Mouse (Mus musculus) right cerebral cortex, postnatal 14 days (tissue): Measurements from ENCODE around the gene Kat2b.
"Not testable (repeated sequence)": the region's sequence is repeated elsewhere in the genome, so short reads cannot be mapped to it uniquely, and the experiment has no call there.

ENCODE experiments used
- DNase-seq: peaks from one replicate; pipeline ENCODE4 v3.0.0; 2022

Kat2b gene

GRCm38 (mm10) chr17:53566161-53566918 is at the start of gene Kat2b:
Gene Kat2b (plus strand): TSS chr17:53566861.
- no peak for DNase-seq

DNA sequence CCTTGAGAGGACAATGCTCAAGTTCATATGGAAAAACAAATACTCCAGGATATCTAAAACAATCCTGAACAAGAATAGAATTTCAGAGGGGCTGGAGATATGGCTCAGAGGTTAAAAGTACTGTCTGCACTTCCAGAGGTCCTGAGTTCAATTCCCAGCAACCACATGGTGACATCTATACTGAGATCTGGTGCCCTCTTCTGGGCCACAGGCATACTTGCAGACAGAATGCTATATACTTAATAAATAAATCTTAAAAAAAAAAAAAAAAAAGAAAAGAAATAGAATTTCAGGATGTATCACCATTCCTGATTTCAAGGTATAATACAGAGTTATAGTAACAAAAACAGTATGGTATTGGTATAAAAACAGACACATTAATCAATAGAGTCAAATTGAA is 47.3 kb upstream of the Kat2b start:
- DNase-seq = no peak

DNA sequence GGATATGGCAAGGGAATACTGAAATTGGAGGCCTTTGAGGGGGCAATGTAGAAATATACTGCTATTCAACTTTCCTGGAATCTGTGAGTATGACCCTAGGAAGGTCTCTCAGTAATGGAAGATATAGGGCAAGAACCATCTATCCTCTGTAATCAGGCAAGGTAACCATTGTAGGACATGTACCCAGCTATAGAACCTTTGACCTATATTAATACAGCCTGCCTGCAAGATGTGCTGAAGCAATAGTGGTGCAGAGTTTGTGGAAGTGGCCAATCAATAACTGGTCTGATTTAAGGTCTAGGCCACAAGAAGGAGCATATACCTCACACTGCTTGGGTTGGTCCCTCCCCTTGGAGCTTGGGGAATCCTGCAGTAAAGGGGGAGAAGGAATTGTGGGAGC is 46.2 kb upstream of the Kat2b start:
- DNase-seq = no peak

GRCm38 (mm10) chr17:53528034-53528433 is 38.6 kb upstream of the Kat2b start:
- DNase-seq = no peak

GRCm38 (mm10) chr17:53531160-53531559 is 35.5 kb upstream of the Kat2b start:
- no peak for DNase-seq

DNA sequence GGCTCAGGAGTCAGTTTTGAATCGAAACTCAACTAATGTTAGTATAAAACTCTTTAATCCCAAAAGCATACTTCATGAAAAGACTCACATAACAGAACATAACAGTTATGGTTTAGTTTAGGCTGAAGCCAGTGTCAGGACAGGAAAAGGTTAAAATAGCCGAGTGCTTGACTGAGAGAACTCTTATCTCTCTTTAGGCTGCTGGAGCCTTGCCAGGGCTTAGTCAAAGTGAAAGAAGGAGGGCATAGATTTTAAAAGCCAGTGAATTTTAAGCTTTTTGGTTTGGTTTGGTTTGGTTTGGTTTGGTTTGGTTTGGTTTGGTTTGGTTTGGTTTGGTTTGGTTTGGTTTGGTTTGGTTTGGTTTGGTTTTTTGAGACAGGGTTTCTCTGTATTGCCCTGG is 34.2 kb upstream of the Kat2b start:
- no peak for DNase-seq

DNA sequence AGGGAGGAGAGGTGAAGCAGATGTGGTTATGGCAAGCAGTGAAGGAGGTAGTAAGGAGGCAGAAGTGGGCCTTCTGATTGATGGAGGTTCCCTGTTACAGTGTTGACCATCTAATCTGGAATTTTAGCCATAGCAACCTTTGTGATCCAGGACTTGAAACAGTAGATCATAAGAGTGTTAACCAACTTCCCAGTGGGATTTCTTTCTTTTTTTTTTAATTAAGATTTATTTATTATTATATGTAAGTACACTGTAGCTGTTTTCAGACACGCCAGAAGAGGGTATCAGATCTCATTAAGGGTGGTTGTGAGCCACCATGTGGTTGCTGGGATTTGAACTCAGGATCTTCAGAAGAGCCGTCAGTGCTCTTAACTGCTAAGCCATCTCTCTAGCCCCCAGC is 27.3 kb upstream of the Kat2b start, which contains the start of gene Pp2d1:
Pp2d1 (minus strand) TSS at position 101 of the 400 bp plus-strand sequence.
- not testable (repeated sequence) for DNase-seq

GRCm38 (mm10) chr17:53542536-53542935 is 24.1 kb upstream of the Kat2b start:
- no peak for DNase-seq

DNA sequence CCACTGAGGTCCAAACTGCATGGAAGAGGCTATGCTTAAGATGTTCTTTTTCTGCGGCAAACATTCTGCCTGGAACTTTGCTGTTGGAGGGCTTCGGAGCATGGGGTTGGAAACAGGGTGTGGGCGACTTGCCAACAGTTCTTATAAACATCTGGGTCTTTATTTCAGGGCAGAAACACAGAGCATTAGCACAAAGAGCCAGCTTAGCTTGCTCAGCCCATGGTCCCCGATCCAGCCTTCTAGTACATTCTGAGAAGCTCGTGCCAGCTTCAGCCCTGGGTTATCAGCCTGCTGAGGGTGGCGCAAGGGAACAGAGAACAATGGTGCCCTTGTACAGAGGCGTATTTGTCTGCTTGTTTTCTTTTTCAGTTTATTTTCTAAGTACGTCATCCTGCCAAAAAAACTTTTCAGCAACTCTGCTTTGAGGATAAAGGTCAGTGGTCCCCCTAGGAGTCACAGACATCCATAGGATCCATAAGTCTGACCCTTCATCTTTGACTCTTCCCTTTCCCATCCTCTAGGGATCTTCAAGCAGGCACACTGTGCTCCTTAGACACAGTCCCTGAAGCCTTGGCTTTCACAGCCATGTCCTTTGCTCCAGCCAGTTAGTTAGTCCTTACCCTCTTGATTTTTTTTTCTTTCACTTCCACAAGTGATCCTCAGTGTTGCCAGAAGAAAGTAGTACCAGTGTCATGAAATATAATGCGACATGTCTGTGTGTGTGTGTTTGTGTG is 22.9 kb upstream of the Kat2b start:
- peak; percentile 29 for DNase-seq

DNA sequence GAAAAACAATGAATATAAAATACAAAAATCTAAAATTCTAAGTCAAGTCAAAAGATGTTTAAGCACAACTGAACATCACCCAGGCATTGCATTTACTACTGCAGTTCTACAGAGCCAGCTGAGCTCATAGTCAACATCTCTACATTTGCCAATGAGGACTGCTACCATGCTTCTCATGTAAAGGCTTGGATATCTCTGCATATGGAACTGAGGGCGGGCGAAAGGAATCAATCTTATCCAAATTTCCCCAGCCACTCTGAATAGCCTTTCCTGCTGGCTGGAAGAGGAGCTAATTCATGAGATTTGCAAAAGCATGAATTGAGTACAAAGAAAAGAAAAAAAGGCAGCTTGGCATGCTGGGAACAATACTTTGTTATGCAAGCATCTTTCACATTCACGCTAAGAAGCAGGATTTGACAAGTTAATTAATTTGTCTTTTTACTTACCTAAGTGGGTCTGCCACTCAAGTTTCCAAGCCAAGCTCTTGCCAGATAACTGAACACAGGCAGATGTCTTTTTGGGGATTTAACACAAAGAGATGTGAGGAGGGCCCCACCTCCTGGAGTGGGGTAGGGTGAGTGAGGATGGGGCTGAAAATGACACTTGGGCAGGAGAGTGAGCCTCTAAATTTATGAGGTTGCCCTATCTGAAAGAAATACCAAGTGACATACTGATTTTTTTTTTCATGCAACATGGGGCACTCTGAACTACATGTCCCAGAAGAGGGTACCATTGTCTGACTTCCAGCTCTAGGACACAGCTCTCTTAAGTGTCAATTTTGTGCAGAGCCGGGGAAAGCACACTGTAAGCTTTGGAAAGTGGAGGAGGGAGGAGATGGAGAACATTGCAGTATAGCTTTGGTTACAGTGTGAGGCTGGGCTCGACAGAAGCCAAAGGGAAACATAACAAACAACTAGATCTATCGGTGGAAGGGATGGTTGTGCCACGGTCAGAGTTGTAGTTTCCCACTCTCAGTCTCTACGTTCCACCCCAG is 15.1 kb upstream of the Kat2b start:
- no peak for DNase-seq

GRCm38 (mm10) chr17:53554088-53554487 is 12.6 kb upstream of the Kat2b start:
- DNase-seq = no peak

- no peak for DNase-seq
Observed at GRCm38 (mm10) chr17:53554813-53555212, 11.8 kb upstream of the Kat2b start.

DNA sequence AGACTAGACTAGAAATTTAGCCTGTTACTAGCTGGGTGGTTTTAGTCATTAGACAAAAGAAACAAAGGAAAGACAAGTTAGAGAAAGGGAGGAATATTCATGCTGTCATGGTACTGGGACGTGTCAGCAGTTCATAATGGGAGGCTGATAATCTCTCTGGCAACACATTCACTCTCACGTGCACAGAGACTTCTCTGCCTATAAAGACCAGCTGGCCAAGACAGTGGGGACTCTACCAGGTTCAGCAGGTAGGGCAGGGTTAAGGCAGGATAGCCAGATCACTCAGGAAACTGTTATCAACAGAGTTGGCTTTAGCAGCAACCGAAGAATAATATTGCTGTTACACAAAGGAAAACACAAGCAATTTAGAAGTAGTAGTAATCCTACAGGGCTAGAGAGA is 9.2 kb upstream of the Kat2b start:
- no peak for DNase-seq

- DNase-seq = no peak
Observed at GRCm38 (mm10) chr17:53559646-53560045, 7.0 kb upstream of the Kat2b start.

DNA sequence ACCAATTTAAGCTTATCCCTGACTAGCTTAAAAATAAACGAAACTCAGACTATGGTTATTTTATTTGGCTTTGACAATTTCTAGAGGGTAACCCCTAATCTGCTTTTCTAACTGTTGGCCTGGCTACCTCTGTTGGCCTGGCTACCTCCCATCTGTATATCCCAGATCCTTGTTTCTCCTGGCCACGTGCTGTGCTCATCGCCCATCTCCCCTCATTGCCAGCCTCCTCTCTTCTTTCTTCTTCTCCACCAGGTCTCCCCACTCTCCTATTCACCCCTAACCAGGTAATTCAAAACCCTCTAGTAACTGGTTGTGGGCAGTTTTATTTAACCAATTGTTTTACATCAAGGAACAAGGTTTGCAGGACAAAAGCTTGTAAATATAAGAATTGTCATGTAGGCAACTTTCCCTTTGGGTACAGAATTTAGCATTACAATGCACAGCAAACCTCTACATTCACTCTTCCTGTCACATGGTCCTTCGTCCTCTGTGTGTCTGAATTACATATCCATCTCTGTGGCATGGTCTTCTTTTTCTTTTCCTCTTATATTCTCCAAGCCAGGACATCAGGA is 5.1 kb upstream of the Kat2b start:
- no peak for DNase-seq

- DNase-seq = no peak
Observed at GRCm38 (mm10) chr17:53564837-53565236, 1.8 kb upstream of the Kat2b start.

DNA sequence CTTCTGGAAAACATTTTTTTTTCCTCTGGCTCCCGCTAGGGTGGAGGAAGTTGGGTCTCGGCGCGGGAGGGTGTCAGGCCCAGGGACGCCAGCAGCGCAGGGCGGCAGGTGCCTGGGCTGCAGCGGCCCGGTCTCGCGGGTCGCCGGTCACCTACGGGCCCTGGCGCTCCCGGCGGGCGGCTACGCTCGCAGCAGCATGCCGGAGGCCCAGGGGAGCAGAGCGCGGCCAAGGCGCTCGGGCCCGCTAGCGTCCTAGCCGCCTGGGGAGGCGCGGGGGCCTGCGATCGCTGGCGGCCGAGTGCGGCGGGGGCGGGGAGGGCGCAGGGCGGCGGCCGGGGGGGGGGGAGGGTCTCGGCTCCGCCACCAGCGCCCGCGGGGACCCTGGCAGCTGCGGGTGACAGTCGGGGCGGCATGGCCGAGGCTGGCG is 271 bp downstream of the Kat2b start:
- DNase-seq = peak; percentile 49

DNA sequence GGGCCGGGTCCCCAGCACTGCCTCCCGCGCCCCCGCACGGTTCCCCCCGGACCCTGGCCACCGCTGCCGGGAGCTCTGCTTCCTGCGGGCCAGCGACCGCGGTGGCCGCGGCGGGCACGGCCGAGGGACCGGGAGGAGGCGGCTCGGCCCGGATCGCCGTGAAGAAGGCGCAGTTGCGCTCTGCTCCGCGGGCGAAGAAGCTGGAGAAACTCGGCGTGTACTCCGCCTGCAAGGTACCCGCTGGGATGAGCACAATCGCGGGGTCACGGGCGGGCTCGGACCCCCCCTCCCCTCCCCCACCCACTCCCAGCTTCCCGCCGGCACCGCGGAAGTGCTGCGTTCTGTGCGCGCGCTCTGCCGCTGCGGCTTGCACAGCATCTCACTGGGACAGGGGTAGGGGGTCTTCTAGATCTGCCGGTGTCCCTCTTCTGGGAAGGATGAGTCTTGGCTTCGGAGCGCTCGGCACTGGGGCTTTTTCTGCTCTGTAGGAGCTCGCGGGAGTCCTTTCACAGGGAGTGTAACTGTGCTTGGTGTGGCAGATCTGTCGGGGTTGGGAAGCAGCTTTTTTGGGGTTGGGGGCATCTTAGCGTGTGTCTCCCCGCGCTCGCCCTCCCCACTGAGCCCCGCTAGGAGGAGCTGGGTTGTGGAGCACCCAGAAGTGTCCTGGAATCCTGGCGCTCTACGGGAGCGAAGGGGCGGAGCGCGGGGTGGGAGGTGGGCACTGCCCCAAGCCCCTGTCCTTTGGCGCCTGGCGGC is 863 bp downstream of the Kat2b start:
- peak; percentile 39 for DNase-seq

DNA sequence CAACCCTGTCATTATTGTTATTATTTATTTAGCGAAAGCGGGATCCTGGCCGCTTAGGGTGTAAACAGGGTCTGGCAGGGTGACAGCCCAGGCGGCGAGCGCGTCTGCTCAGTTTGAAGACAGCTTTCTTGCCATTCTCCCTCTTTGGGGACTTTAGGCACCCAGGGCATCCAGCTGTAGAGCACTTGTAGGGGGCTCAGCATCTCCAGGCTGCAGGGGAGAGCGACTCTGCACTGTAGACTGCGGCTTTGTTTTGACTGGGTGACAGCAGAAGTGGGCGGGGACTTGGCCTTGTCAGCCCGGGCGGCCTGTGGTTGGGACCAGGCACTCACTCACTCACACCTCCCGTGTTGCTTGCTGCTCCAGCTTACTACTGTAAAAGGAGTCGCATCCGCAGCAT is 1.5 kb downstream of the Kat2b start:
- peak; percentile 46 for DNase-seq

GRCm38 (mm10) chr17:53568734-53569386 is 2.2 kb downstream of the Kat2b start:
- DNase-seq = no peak

DNA sequence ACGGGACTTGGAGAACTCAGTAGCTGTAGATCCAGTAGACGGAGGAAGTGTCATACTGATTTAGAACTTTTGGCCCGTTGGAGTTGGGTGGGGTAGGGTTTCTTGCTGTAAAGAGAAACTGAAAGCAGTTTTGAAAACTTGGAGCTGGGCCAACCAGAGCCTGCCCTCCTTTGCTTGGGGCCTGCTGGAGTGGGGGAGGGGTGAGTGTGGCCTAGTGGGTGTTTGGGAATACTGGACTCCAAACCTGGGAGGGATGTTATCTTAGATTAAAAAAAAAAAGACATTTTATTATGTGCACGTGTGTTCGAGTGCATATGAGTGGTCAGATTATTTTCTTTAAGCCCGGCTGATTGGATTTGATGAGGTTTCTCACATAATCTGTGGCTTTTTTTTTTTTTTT is 3.2 kb downstream of the Kat2b start:
- DNase-seq = peak; percentile 56
